Mouse (Mus musculus) E14TG2a.4 (cell line): ENCODE results near the gene Wdtc1.

Experiments used
- H3K27me3 ChIP-seq: 2 replicates; pipeline ENCODE4 v1.6.1; 2014; ENCODE audit warnings: low read length, control low read depth; ENCODE audit not compliant: insufficient read depth
- H3K36me3 ChIP-seq: 2 replicates; pipeline ENCODE4 v1.6.1; 2014; ENCODE audit warnings: low read length, control low read depth; ENCODE audit not compliant: insufficient read depth
- H3K4me1 ChIP-seq: replicated peaks from 2 replicates; pipeline ENCODE4 v1.6.1; 2014; ENCODE audit warnings: low read depth, low read length, control low read depth
- H3K4me3 ChIP-seq: replicated peaks from 2 replicates; pipeline ENCODE4 v1.5.1; 2014; ENCODE audit warnings: mild to moderate bottlenecking, low read length
- H3K9me3 ChIP-seq: 2 replicates; pipeline ENCODE4 v1.6.1; 2014; ENCODE audit warnings: low read length, control low read depth
- CTCF ChIP-seq: conservative IDR thresholded peaks from 2 replicates; pipeline ENCODE4 v1.5.1; 2014; ENCODE audit warnings: low read length
- NANOG ChIP-seq: IDR thresholded peaks from 2 replicates; pipeline ENCODE4 v1.6.1; 2014; ENCODE audit warnings: borderline replicate concordance, low read length, mixed read lengths
- POU5F1 ChIP-seq: IDR thresholded peaks from 2 replicates; pipeline ENCODE4 v1.6.1; 2014; ENCODE audit warnings: low read length, borderline replicate concordance

Gene Wdtc1

DNA sequence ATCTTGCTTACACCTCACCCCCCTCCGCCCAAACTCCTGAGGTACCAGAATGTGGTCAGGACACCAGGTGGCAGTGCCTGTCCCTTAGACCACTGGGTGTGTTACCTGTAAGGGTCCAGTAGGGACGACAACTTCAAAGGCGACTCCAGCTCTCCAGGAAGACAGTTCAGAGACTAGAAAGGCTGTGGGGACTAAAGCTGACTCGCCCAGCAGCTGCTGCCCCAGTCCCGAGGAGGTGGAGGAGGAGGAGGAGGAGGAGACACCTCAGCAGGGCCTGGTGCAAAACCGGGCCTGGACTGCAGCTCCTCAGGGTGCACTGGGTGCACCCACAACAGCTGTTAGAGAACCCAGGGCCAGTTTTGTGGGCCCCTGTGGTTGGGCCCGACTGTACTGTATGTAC is 90.4 kb downstream of the Wdtc1 start, which contains the start of gene Sytl1:
TSS of gene Sytl1 (minus strand) at position 232 of the 400 bp plus-strand sequence.
- Histone ChIP-seq H3K9me3 (no peaks in the 10 kb centered on the region), H3K4me1 (peaks cover 50% of the 10 kb centered on the region), H3K36me3 (peaks cover 33% of the 10 kb centered on the region), H3K4me3 (peak within 1 kb of the TSS; percentile 57), H3K27me3 (peaks cover 11% of the 10 kb centered on the region)
- TF ChIP-seq NANOG: no peak
- no peak for TF ChIP-seq POU5F1
- TF ChIP-seq CTCF: no peak

DNA sequence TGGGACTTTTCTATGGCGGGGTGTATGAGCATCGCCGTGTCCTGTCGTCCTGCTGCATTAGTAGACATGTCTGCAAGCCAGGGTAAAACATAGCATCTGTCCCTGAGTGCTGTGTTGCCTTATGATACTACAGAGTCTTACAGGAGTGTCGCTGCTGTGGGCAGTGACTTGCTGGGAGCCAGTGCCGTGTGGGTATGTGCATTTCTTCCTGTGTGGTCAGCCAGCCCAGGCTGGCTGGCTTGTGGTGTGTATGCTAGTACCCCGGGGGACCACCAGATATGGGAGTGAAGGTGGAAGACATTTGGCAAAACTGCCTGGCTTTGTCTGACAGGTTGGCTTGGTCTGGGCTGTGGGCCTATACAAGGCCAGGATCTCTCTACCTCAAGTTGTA is 90.9 kb downstream of the Wdtc1 start:
- no peaks in the 10 kb centered on the region for H3K9me3 ChIP-seq
- no peak for TF ChIP-seq CTCF
- no peak for TF ChIP-seq NANOG
- no peak for TF ChIP-seq POU5F1
- H3K27me3 ChIP-seq: peaks cover 14% of the 10 kb centered on the region
- H3K4me3 ChIP-seq: peak overlapping the region; percentile 57
- peaks cover 55% of the 10 kb centered on the region for H3K4me1 ChIP-seq
- peaks cover 28% of the 10 kb centered on the region for H3K36me3 ChIP-seq

DNA sequence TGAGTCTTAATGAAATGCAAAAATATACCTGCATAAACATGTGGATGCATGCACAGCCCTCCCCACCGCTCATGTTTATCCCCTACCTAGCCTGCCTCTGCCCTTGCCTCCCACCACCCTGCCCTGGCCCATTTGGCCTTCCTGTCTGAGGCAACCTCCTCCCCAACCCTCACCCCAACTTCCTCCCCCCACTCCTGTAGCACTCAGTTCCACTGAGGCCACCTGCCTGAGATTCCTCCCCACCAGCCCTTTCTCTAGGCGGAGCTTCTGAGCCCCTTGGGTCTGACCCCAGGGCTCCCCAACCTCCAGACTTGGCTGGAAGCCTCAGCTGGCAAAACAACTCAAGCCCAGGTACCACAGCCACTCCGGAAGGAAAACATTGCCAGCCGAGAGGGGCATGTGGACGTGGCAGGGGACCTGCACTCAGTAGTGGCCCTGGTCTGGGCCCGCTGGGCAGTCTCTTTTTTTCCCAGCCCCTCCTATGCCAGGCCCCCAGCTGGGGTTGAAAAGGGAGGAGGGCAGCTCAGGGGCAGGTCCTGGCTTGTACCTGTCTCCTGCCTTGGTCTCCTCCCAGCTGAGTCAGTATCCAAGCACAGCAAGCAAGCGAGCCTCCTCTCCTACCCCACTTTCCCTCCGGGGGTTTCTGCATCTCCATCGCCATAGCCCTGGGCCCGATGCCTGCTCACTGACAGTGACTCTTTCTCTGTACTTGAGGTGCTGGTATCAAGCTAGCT is 91.5 kb downstream of the Wdtc1 start:
- TF ChIP-seq CTCF: no peak
- no peak for TF ChIP-seq POU5F1
- no peak for TF ChIP-seq NANOG
- H3K27me3 ChIP-seq: peaks cover 14% of the 10 kb centered on the region
- H3K4me1 ChIP-seq: peaks cover 60% of the 10 kb centered on the region
- H3K36me3 ChIP-seq: peaks cover 22% of the 10 kb centered on the region
- no peaks in the 10 kb centered on the region for H3K9me3 ChIP-seq
- peak overlapping the region; percentile 57 for H3K4me3 ChIP-seq

DNA sequence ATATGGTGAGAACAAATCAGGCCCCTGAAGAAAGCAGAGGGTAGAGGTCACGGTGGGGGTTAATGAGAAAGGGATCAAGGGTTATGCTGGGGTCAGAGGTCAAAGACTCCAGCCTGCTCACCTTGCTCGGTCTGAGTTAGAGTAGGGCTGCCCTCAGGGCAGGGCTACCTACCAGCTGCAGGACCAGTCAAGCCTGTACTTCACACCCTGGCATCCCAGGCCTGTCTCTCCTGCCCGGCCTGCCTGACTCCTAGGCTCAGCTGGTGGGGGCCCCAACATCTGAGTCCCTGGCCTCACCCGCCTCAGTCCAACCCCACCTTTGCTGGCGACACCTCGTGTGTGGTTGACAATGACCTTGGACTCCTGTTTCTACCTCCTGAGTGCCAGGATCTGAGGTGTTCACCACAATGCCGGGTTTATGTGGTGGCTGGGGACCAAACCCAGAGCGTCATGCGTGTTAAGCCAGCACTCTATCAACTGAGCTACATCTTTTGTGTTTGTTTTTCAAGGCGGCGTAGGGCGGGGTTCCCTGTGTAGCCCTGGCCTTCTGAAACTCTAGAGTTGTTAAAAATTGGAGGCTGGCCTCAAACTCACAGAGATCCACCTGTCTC is 95.4 kb downstream of the Wdtc1 start:
- TF ChIP-seq NANOG (no peak), POU5F1 (no peak), CTCF (no peak)
- Histone ChIP-seq H3K27me3 (peaks cover 50% of the 10 kb centered on the region), H3K4me3 (peak overlapping the region; percentile 69), H3K36me3 (0 out of 2 replicates have a peak, but pooled peaks cover 3% of the 10 kb centered on the region), H3K4me1 (peaks cover 53% of the 10 kb centered on the region), H3K9me3 (no peaks in the 10 kb centered on the region)

DNA sequence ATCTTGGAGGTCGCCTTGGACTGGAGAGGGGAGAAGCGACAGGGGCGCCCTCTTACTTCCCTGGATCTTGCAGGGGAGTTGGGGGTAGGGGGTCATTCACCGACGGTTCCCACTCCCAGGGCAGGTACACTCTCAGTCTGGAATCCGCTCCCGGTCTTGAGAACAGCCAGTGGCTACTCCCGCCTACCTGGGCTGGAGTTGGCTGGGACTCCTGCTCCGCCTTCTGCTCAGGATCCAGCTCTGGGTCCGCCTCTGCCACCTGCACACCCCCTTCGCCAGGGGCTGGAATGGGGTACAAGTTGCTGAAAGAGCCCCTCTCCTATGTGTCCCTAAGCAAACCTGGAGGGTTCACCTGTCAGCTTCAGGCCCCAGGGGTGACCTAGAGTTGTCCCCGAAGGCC is 96.1 kb downstream of the Wdtc1 start:
- Histone ChIP-seq H3K9me3 (no peaks in the 10 kb centered on the region), H3K4me3 (peak overlapping the region; percentile 69), H3K27me3 (peaks cover 57% of the 10 kb centered on the region), H3K4me1 (peaks cover 47% of the 10 kb centered on the region), H3K36me3 (0 out of 2 replicates have a peak, but pooled peaks cover 3% of the 10 kb centered on the region)
- TF ChIP-seq CTCF (no peak), NANOG (no peak), POU5F1 (no peak)

DNA sequence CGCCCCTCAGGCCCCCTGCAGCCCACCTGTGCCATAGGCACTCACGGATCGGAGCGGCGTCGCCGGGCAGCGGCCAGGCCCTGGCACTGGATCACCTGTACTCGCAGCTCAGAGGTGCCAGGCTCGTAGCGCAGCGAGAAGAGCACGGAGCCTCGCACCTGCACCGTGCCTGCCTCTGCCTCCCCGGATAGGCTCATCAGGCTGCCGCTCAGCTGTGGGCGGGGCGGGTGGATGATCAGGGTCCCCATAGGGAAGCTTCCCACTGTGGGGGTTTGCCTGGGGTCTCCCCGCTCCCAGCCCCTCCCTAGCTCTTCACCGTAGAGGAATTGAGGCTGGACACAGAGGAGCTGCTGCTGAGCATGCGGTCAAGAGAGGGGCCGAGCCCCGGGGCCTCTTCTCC is 96.5 kb downstream of the Wdtc1 start:
- Histone ChIP-seq H3K27me3 (peaks cover 61% of the 10 kb centered on the region), H3K4me1 (peaks cover 45% of the 10 kb centered on the region), H3K36me3 (0 out of 2 replicates have a peak, but pooled peaks cover 3% of the 10 kb centered on the region), H3K4me3 (peak overlapping the region; percentile 69), H3K9me3 (no peaks in the 10 kb centered on the region)
- TF ChIP-seq POU5F1: no peak
- no peak for TF ChIP-seq CTCF
- no peak for TF ChIP-seq NANOG

DNA sequence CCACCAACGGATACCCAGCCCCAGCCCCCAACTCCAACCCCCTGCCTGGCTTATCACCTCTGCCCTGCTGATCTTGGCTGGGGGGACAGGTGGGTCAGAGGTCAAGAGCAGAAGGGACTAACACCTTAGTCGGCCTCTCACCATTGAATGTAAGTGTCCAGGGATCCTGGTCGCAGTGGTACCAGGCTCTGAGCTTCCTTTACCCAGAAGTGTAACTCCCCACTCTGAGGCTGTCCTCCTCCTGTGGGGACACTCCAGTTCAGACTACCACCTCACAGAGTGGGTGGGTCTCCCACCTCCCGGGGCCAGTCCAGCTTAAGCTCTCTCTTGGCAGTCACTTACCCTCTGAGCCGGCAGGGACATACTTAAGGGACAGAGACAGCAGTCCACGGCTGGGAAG is 97.9 kb downstream of the Wdtc1 start:
- 0 out of 2 replicates have a peak, but pooled peaks cover 3% of the 10 kb centered on the region for H3K36me3 ChIP-seq
- H3K27me3 ChIP-seq: peaks cover 74% of the 10 kb centered on the region
- H3K4me1 ChIP-seq: peaks cover 45% of the 10 kb centered on the region
- H3K4me3 ChIP-seq: no peak overlapping the region
- no peaks in the 10 kb centered on the region for H3K9me3 ChIP-seq
- TF ChIP-seq NANOG (no peak), POU5F1 (no peak)

DNA sequence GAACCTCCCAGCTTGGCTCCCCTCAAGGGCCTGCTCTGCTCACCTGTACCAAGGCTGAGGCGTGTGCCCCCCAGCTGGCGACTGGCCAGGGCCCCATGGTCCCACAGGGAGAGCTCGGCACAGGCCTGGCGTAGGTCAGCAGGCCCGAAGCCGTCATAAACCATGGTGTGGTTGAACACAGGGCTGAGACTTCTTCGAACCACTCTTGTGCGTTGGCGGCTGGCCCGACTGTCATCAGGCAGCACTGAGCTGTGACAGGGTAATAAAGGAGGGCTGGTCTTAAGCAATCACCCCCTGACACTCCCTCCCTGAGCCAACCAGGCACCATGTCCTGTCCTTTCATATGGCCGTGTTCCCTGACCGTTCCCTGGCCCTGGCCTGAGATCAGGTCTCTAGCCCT is 99.9 kb downstream of the Wdtc1 start:
- no peak for TF ChIP-seq CTCF
- no peak for TF ChIP-seq NANOG
- no peak for TF ChIP-seq POU5F1
- H3K9me3 ChIP-seq: no peaks in the 10 kb centered on the region
- peaks cover 81% of the 10 kb centered on the region for H3K27me3 ChIP-seq
- H3K36me3 ChIP-seq: 0 out of 2 replicates have a peak, but pooled peaks cover 3% of the 10 kb centered on the region
- H3K4me1 ChIP-seq: peaks cover 48% of the 10 kb centered on the region
- no peak overlapping the region for H3K4me3 ChIP-seq

DNA sequence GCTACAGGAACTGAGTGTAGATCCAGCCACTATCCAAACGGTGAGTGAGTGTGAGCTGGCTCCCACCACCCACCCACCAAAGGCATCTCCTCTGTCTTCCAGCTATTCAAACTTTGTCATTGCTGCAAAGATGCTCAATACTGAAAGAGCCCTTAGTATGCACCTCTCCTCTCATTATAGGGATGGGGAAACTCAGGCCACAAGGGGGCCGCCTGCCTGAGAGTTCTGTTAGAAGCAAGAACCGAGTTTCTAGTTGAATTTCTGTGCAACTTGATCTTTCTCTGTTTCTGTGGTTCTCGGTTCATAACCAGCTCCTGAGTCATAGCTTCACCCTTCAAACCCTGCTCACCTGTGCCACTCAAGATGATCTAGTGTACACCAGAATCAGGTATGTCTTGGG is 101.2 kb downstream of the Wdtc1 start:
- TF ChIP-seq CTCF: peak; percentile 13; the same call in 1 of the 2 replicates
- TF ChIP-seq POU5F1: no peak
- Histone ChIP-seq H3K36me3 (0 out of 2 replicates have a peak, but pooled peaks cover 3% of the 10 kb centered on the region), H3K9me3 (no peaks in the 10 kb centered on the region), H3K27me3 (peaks cover 89% of the 10 kb centered on the region), H3K4me3 (no peak overlapping the region), H3K4me1 (peaks cover 48% of the 10 kb centered on the region)
